Mouse (Mus musculus): Measurements from ENCODE around the gene AC153137.1.

DNA sequence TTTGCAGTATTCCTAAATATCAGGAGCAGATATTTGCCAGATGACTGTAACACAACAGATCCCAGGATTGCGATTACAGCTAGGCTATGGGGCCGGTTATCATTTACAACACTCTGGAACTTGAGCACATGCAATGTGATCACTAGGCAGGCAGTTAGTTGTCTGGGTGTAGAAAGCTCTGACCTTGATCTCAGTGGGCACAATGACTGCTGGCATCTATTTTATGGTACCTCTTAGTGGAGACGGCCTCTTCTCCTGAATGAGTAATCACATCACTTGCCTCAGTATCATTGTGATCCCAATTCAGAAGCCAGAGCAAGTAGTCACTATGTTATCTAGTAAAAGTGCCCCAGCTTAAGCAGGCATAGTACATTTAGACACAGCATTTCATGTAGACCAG lies 37.2 kb downstream of the AC153137.1 start:
- no peak for TF ChIP-seq CTCF (IDR thresholded peaks at IDR 0.05; ENCODE audit: low read depth, low read length)
- no peak for TF ChIP-seq POLR2A (IDR thresholded peaks at IDR 0.05; ENCODE audit: borderline replicate concordance, low read depth, low read length)

All from bone marrow macrophage, adult 2 months (primary cell).